Mouse (Mus musculus): Measurements from ENCODE around the gene Polr3gl.

Gene Polr3gl

GRCm38 (mm10) chr3:96573611-96574511 lies 20.1 kb downstream of the Polr3gl start:
- no peak for DNase-seq (ENCODE audit: low read depth, low spot score)

GRCm38 (mm10) chr3:96571896-96572698 lies 21.9 kb downstream of the Polr3gl start:
- no peak for DNase-seq (ENCODE audit: low read depth, low spot score)

GRCm38 (mm10) chr3:96571336-96571735 lies 22.6 kb downstream of the Polr3gl start:
- DNase-seq (ENCODE audit: low read depth, low spot score) = no peak

- DNase-seq (ENCODE audit: low read depth, low spot score) = no peak
Measured at GRCm38 (mm10) chr3:96570643-96571042, 23.3 kb downstream of the Polr3gl start.

DNA sequence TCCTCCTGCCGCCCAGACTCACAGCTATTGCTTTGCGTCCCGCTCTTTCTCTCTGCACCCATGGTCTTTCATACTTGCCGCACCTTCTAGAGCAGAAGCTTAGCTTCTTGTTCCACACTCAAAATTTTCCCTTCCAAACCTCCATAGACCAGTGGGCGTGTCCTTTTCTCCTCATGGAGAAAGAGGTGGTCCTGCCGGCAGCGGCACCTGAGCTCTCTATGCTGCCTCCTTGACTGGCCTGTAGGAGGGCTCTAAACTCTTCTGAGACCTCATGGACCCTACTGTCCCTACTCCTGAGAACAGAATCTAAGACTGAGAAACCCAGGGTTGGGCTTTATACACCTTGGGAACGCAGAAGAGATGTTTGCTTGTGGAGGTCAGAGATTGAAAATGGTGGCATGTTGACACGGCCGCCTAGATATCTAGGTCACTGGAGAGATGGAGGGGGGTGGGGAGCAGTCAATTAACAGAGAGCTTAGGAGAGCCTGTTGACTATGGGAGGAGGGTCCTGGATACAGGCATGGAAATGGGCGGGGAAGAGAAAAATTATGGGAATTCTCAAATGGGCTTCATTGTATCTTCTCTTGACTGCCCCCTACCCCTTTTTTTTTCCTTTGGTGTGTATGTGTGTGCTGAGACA lies 23.9 kb downstream of the Polr3gl start:
- DNase-seq (ENCODE audit: low read depth, low spot score) = no peak

DNA sequence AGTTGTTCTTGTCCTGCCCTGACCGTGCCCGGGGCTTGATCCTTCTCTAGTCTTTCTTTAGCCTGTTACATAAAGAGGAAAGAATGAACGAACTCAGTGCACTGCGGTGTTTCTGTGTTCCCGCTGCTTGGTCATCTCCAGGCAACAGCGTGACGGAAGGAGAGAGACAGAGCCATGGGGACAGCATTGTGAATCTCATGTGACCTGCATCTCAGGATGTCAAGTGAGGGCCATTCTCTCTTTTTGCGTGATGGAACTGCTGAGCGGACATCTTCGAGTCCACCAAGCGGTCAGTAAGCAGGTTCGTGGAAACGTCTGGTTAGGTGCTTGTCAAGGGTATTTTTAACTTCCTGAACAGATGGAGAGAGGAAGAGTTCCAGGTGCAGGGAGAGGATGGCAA lies 24.5 kb downstream of the Polr3gl start:
- no peak for DNase-seq (ENCODE audit: low read depth, low spot score)

- no peak for DNase-seq (ENCODE audit: low read depth, low spot score)
Measured at GRCm38 (mm10) chr3:96568605-96569004, 25.4 kb downstream of the Polr3gl start.

DNA sequence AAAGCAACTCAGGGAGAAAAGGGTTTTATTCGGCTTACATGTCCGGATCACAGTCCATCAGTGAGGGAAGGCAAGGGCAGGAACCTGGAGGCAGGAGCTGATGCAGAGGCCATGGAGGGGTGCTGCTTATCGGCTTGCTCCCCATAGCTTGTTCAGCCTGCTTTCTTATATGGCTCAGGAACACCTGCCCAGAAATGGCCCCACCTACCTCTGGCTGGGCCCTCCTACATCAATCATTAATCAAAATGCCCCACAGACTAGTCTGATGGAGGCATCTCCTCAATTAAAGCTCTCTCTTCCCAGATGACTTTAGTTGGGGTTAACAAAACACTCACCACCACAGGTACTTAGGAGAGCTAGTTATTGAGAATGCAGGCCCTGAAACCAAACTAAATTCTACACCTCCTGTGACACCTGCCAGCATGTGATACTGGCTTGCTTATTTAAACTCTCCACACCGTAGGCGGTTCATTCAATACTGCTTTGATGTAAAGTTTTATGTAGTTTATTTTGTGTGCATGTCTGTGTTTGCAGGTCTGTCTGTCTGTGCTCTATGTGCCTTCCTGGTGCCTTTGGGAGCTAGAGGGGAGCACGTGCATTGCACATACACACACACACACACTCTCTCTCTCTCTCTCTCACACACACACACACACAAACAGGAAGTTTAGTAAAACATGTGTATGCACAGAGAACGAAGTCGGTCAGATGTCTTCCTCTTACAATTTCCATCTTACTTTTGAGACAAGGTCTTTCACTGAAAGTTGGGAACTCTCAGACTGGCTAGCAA lies 27.1 kb downstream of the Polr3gl start:
- peak; percentile 55 for DNase-seq (ENCODE audit: low read depth, low spot score)

GRCm38 (mm10) chr3:96565105-96565504 lies 28.9 kb downstream of the Polr3gl start:
- no peak for DNase-seq (ENCODE audit: low read depth, low spot score)

DNA sequence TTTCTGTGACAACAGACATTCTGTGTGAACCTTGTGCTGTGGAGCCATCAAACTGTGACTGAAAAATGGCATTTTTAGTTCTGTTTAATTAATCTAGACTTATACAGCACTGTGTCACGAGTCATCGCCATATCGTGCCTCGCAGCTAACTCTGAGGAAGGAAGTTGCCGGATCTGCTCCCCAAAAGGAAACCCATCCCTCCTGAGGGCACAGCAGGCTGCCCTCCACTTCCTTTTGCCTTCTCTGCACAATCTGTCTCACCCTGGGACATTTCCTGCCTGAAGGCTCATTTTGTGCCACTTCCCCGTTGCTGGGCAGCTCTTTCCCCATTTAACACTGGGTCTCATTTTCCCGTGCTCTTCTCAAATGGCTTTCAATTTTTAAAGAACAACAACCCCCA lies 29.3 kb downstream of the Polr3gl start:
- peak; percentile 73 for DNase-seq (ENCODE audit: low read depth, low spot score)

DNA sequence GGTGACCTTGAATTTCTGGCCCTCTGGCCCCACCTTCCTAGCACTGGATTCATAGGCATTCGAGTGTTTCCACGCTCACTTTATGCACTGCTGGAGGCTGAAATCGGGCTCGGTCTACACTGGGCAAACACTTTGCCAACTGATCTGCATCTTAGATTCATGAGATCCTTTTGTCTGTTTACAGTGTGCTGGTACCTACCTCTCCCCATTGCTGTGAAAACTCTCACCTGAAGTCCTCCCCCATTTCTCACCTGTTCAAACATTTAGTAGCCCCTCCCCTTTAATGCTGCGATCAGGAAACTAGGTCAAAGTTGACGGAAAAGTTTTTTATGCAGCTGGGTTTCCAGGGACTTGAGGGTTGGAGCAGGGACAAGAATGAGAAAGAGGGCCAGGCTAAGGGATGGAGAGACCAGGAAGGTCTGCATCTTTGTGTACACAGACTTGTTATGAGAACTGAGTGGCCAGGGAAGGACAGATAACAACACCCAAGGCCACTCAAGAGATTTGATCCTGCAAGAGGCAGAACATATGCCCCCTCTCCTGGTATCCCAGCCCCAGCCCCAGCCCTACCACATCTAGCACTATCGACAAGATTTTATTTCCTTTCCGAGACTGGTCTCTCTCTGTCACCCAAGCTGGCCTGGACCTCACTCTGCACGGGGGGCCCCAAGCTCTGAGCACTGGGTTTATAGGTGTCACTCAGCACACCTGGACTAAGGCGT lies 29.9 kb downstream of the Polr3gl start:
- no peak for DNase-seq (ENCODE audit: low read depth, low spot score)

DNA sequence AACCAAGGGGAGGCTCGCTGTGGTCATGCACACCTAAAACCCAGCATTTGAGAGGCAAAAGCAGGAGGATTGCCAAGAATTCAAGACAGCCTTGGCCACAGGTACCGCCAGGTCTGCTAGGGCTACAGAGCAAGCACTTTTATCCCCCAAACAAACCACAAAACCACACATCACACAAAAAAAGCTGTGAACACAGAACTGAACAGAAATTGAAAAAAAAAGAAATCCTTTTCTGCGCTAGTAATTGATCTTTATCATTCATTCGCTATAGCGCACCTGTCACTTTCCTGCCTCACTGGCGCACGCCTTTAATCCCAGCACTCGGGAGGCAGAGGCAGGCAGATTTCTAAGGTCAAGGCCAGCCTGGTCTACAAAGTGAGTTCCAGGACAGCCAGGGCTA lies 30.7 kb downstream of the Polr3gl start:
- peak; percentile 50 for DNase-seq (ENCODE audit: low read depth, low spot score)

- DNase-seq (ENCODE audit: low read depth, low spot score) = peak; percentile 62
Measured at GRCm38 (mm10) chr3:96561946-96562681, 31.9 kb downstream of the Polr3gl start.

DNA sequence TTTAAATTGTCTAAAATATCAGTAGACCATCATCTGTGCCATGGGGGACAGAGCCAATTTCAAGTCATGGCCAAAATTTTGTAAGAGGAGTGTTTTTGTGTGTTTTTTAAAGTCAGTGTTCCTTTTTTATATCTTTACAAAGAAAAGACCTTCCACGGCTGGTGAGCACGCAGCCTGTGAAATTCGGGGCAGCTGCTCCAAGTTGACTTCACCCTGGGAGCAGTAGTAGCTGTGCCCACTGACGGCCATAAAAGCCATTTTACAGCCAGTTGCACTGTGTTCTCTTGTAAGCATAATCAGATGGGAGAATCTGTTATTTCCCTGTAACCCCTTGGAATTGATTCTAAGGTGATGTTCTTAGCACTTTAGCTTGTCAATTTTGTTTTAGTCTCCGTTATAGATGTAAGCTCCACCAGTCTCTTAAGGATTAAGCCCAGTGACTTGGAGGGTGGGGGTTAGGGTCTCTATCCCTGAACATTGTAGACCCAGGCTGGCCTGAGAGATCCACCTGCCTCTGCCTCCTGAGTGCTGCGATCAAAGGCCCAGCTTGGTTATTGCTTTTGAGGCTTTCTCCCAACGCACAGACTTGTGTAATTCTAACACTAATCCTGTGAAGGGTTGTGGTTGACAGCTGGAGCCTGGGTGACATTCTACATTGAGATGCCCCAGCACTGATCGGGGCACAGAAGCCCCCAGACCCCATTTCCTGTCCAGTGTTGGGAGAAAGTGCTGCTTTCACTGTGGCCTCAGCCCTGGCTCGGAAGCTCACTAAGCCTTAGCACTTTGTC lies 32.9 kb downstream of the Polr3gl start:
- peak; percentile 20 for DNase-seq (ENCODE audit: low read depth, low spot score)

DNA sequence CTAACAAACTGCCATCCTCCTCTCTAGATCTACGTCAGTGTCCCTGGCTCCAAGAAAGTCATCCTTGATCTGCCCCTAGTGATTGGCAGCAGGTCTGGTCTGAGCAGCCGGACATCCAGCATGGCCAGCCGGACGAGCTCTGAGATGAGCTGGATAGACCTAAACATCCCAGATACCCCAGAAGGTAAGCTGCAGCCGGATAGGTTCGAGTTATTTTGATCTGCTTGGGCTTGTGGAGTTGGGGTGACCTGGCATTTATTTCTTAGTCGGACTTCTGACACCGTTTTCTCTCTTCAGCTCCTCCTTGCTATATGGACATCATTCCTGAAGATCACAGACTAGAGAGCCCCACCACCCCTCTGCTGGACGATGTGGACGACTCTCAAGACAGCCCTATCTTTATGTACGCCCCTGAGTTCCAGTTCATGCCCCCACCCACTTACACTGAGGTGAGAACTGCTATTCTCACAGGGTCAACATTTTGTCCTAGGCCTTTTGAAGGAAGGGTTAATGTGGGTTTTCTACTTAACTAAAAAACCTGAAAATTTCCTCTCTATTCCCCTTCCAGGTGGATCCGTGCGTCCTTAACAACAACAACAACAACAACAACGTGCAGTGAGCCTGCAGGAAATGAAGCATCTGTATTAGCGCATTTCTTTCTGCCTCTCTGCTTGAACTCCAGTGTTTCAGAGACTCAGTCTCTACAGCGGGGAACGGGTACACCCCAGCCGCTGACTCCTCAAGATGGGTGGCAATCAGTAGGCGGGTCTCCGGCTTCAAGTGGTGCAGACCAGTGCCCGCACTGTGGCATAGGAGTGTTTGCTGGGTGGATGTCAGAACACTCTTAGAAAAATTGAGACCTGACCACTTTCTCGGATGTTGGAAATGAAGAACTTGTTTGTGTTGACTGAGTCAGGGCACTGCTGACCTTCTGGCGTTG lies 33.8 kb downstream of the Polr3gl start:
- DNase-seq (ENCODE audit: low read depth, low spot score) = peak; percentile 55

DNA sequence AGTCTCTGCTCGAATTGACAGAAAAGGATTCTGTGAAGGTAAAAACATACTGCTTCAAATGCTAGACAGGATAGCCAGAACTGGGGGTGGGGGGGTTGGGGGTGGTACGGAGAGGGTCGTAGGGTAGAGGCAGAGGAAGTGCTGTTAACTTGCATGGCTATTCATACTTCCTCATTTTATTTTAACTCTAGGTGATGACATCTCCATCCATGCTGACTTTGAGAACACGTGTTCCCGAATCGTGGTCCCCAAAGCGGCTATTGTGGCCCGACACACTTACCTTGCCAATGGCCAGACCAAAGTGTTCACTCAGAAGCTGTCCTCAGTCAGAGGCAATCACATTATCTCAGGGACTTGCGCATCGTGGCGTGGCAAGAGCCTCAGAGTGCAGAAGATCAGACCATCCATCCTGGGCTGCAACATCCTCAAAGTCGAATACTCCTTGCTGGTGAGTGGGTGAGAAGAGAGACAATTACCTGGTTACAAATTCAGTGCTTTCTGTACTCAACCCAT lies 34.5 kb downstream of the Polr3gl start:
- DNase-seq (ENCODE audit: low read depth, low spot score) = peak; percentile 72

- DNase-seq (ENCODE audit: low read depth, low spot score) = peak; percentile 60
Measured at GRCm38 (mm10) chr3:96558668-96559196, 35.2 kb downstream of the Polr3gl start.

DNA sequence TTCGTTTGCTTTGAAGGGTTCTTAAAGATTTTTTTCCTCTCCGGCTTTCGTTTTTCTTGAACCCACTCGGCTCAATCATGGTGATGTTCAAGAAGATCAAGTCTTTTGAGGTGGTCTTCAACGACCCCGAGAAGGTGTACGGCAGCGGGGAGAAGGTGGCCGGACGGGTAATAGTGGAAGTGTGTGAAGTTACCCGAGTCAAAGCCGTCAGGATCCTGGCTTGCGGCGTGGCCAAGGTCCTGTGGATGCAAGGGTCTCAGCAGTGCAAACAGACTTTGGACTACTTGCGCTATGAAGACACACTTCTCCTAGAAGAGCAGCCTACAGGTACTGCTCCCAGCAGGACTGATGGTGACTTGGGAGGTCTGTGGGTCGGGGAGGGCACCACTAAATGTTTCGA lies 35.8 kb downstream of the Polr3gl start:
- DNase-seq (ENCODE audit: low read depth, low spot score) = no peak
